In genomic region chr12:108967631-108968030, GRCm38 (mm10) we compare ENCODE assay signal across 21 mouse cellular contexts.
"Had no signal": no experiment of that assay in that cellular context is flagged by ENCODE, and none has a peak within 500 bp of the region (broad histone marks: within the 10 kb centered on the region; RNA-seq: fewer than 3 reads in every experiment).

No protein-coding gene starts in this region.

- H3K27ac ChIP-seq: gastrocnemius, adult 2 months; heart, embryonic 10.5 days; hindbrain, embryonic 10.5 days; hindbrain, embryonic 12.5 days; hindbrain, embryonic 14.5 days; intestine, embryonic 15.5 days; limb, embryonic 13.5 days; limb, embryonic 15.5 days; liver, embryonic 12.5 days; liver, embryonic 14.5 days had no signal

- H3K27me3 ChIP-seq: hindbrain, embryonic 12.5 days; intestine, embryonic 15.5 days; limb, embryonic 15.5 days; liver, embryonic 12.5 days had no signal

- H3K36me3 ChIP-seq: heart, embryonic 10.5 days; heart, embryonic 12.5 days; hindbrain, embryonic 10.5 days; hindbrain, embryonic 12.5 days; intestine, embryonic 15.5 days; limb, embryonic 13.5 days; limb, embryonic 15.5 days; liver, embryonic 12.5 days had no signal

- H3K9ac ChIP-seq: heart, embryonic 12.5 days; hindbrain, embryonic 12.5 days; hindbrain, embryonic 14.5 days; intestine, embryonic 15.5 days; limb, embryonic 13.5 days; limb, embryonic 15.5 days; liver, embryonic 12.5 days; liver, embryonic 14.5 days had no signal

- H3K4me2 ChIP-seq: heart, embryonic 12.5 days; hindbrain, embryonic 12.5 days; hindbrain, embryonic 14.5 days; intestine, embryonic 15.5 days; limb, embryonic 13.5 days; limb, embryonic 15.5 days; liver, embryonic 12.5 days had no signal

- DNase-seq: gastrocnemius, adult 2 months; gastrocnemius, postnatal 10 days; gastrocnemius, postnatal 25 days; heart, adult 18-20 months; heart, postnatal 10 days; heart, postnatal 4 days; left cerebral cortex, postnatal 4 days had no signal

- H3K4me1 ChIP-seq: intestine, embryonic 15.5 days; liver, embryonic 12.5 days had no signal

- ATAC-seq: forebrain, embryonic 16.5 days; hindbrain, embryonic 16.5 days; inflammation-experienced regulatory T-cells, adult 6 months; intestine, embryonic 15.5 days; intestine, postnatal 0 days; liver, embryonic 12.5 days had no signal

- H3K4me3 ChIP-seq: gastrocnemius, adult 2 months; heart, embryonic 10.5 days; heart, embryonic 12.5 days; hindbrain, embryonic 10.5 days; hindbrain, embryonic 12.5 days; intestine, embryonic 15.5 days; limb, embryonic 13.5 days; limb, embryonic 15.5 days; liver, embryonic 12.5 days had no signal

- H3K9me3 ChIP-seq: heart, embryonic 10.5 days; heart, embryonic 12.5 days; hindbrain, embryonic 10.5 days; hindbrain, embryonic 12.5 days; intestine, embryonic 15.5 days; limb, embryonic 13.5 days; limb, embryonic 15.5 days; liver, embryonic 12.5 days had no signal
